Mouse (Mus musculus) lung, postnatal 36 days (tissue): ENCODE measurements around the gene Slco3a1.

Source experiments
- DNase-seq: peaks from one replicate; pipeline ENCODE4 v3.0.0; 2022; ENCODE audit warnings: mixed read lengths

The Slco3a1 gene

GRCm38 (mm10) chr7:74484024-74484385, 70.6 kb downstream of the Slco3a1 start:
- peak; percentile 82 for DNase-seq

- DNase-seq: no peak
These were observed 71.1 kb downstream of the Slco3a1 start for GRCm38 (mm10) chr7:74483294-74484023.

- DNase-seq: no peak
These were observed 82.8 kb downstream of the Slco3a1 start for GRCm38 (mm10) chr7:74471740-74472139.

- DNase-seq: no peak
These were observed 87.7 kb downstream of the Slco3a1 start for GRCm38 (mm10) chr7:74466886-74467285.

- no peak for DNase-seq
These were observed 89.9 kb downstream of the Slco3a1 start for GRCm38 (mm10) chr7:74464638-74465037.

- no peak for DNase-seq
These were observed 92.1 kb downstream of the Slco3a1 start for GRCm38 (mm10) chr7:74462451-74462850.

GRCm38 (mm10) chr7:74461736-74462135, 92.8 kb downstream of the Slco3a1 start:
- DNase-seq: no peak

GRCm38 (mm10) chr7:74461146-74461545, 93.4 kb downstream of the Slco3a1 start:
- DNase-seq: no peak

- DNase-seq: peak; percentile 82
These were observed 94.8 kb downstream of the Slco3a1 start for GRCm38 (mm10) chr7:74459812-74460211.

- peak; percentile 54 for DNase-seq
These were observed 95.3 kb downstream of the Slco3a1 start for GRCm38 (mm10) chr7:74459277-74459676.

- DNase-seq: peak; percentile 60
These were observed 95.9 kb downstream of the Slco3a1 start for GRCm38 (mm10) chr7:74458475-74459221.

- peak; percentile 67 for DNase-seq
These were observed 97.1 kb downstream of the Slco3a1 start for GRCm38 (mm10) chr7:74457347-74457975.

GRCm38 (mm10) chr7:74456781-74457180, 97.8 kb downstream of the Slco3a1 start:
- DNase-seq: no peak

- DNase-seq: no peak
These were observed 103.5 kb downstream of the Slco3a1 start for GRCm38 (mm10) chr7:74451047-74451446.

- no peak for DNase-seq
These were observed 104.8 kb downstream of the Slco3a1 start for GRCm38 (mm10) chr7:74449802-74450201.

GRCm38 (mm10) chr7:74447781-74448180, 106.8 kb downstream of the Slco3a1 start:
- DNase-seq: no peak

- DNase-seq: no peak
These were observed 109.4 kb downstream of the Slco3a1 start for GRCm38 (mm10) chr7:74445148-74445547.

GRCm38 (mm10) chr7:74442380-74442779, 112.2 kb downstream of the Slco3a1 start:
- DNase-seq: no peak

- no peak for DNase-seq
These were observed 117.0 kb downstream of the Slco3a1 start for GRCm38 (mm10) chr7:74437534-74437933.

- DNase-seq: peak; percentile 47
These were observed 117.9 kb downstream of the Slco3a1 start for GRCm38 (mm10) chr7:74436642-74437041.

- no peak for DNase-seq
These were observed 121.6 kb downstream of the Slco3a1 start for GRCm38 (mm10) chr7:74432950-74433349.

- DNase-seq: no peak
These were observed 125.3 kb downstream of the Slco3a1 start for GRCm38 (mm10) chr7:74429252-74429651.

GRCm38 (mm10) chr7:74427135-74427534, 127.4 kb downstream of the Slco3a1 start:
- no peak for DNase-seq

- no peak for DNase-seq
These were observed 128.6 kb downstream of the Slco3a1 start for GRCm38 (mm10) chr7:74425941-74426340.
